Mouse (Mus musculus) R1 (cell line): ENCODE results near the gene Gm3336.

ENCODE experiments used
- DNase-seq: peaks from one replicate; pipeline ENCODE4 v3.0.0-alpha.2; 2018; ENCODE audit warnings: low read depth, low spot score

Gm3336 gene

GRCm38 (mm10) chr8:70763354-70763753 is 45.0 kb downstream of the Gm3336 start:
- DNase-seq = peak; percentile 75

GRCm38 (mm10) chr8:70764026-70764425 is 45.7 kb downstream of the Gm3336 start:
- no peak for DNase-seq

DNA sequence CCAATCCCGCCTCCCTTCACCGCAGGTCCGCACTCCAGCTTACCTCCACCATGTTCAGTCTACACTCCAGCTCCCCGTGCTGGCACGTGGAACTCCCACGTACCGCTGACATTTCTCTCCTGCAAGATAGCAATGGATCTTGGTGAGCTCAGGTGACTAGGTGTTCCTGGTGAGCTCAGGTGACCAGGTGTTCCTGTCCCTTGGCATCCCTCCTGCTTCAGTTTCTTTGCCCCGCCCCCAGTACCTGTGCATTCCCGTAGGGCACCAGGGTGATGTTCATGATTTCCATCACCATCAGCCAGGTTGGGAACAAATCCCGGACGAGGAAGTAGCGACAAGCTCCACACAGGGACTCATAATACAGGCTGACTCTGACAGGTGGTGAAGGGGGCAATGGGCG is 46.3 kb downstream of the Gm3336 start:
- no peak for DNase-seq

- no peak for DNase-seq
Measured at GRCm38 (mm10) chr8:70765329-70765728, 47.0 kb downstream of the Gm3336 start.

GRCm38 (mm10) chr8:70765838-70766570 is 47.7 kb downstream of the Gm3336 start:
- peak; percentile 55 for DNase-seq

DNA sequence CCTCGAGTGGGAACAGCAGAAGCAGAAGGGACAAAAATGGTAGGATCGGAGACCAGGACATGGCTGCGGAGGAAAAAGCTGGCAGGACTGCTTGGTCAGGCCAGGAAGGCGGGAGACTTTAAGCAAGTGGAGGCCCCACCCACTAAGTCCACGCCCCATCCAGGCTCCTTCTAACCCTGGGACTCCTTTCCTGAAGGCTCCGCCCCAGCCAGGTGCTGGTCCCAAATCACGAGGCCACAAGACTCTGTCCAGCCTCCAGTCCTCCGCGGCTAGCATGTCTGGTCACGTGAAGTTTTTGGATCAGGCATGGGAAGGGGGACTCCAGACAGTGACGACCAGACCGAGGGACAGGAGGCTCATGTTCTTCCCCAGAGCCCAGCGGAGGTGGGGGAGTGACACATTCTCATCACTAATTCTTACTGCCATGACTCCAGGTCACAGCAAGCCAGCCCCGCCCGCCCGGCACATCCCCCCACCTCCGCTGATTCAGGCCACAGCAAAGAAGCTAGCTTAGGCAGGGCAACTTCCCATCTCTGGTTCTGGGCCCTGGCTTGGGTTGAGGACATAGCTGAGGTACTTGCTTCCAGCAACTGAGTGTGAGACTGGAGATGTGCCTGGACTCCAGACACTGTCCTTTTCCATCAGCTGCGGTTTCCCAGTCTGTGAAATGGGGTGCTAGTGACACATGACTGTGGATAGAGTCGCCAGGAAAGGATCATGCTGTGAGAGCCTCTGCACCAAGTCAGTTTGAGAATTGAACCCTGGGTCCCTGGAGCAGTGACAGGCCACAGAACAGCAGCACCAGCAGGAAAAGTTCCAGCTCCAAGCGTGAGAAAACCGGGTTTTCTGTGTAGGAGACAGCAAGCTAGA is 48.5 kb downstream of the Gm3336 start:
- DNase-seq = peak; percentile 94

DNA sequence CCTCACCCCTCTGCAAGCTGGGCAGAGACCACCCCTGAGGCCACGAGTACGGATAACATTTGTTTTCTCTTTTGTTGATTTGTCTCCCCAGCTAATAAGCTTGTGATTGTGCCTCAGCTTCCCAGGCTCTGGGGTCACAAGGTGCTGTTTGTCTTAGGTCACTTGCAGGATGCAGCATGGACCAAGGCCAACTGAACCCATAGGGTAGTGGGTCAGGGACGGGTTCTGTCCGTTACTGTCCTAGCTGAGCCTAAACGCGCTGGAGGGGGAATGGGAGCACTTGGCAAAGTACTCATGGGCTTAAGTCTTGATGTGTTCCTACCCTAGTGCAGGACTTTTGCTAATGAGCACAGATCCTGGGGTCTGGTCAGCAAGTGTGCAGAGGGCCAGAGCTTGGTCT is 49.2 kb downstream of the Gm3336 start:
- DNase-seq = no peak

- no peak for DNase-seq
Measured at GRCm38 (mm10) chr8:70768231-70768776, 50.0 kb downstream of the Gm3336 start.

GRCm38 (mm10) chr8:70768956-70769355 is 50.6 kb downstream of the Gm3336 start:
- peak; percentile 93 for DNase-seq

DNA sequence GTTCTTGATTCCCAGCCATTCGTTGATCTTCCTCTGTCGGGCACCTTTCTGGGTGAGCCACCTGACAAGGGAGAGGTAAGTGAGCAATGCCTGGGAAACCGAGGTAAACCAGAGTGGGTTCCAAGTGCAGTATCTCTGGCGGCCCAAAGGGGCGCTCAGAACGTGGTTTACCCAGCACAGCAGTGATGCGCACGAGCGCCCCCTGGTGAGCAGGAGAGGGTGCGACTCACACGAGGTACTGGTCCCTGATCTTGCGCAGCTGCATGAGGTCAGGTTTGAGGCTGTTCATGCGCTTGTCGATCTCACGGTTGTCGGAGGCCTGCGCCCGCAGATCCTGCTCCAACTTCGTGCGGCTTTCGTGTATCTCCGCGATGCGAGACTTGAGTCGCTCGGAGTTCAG is 51.0 kb downstream of the Gm3336 start:
- DNase-seq = peak; percentile 97

DNA sequence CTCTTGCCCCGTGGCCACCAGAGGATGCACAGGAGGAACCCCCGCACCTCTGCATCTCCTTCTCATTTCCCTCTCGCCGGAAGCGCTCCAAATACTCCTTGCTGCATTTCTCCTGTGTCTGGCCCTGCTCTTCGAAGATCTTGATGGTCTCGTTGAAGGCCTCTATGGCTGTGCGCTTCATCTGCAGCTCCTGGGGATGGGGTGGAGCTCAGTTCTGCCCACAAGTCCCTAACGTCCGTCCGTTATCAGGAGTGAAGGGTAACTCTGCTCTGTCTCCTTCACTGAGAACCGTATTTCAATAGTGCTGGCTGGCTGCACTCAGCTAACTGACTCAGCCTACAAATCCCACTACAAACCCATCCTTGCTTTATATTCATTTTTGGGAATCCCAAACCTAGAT is 51.5 kb downstream of the Gm3336 start:
- DNase-seq = no peak

- DNase-seq = no peak
Measured at GRCm38 (mm10) chr8:70770748-70771147, 52.4 kb downstream of the Gm3336 start.

- no peak for DNase-seq
Measured at GRCm38 (mm10) chr8:70771217-70771616, 52.9 kb downstream of the Gm3336 start.

DNA sequence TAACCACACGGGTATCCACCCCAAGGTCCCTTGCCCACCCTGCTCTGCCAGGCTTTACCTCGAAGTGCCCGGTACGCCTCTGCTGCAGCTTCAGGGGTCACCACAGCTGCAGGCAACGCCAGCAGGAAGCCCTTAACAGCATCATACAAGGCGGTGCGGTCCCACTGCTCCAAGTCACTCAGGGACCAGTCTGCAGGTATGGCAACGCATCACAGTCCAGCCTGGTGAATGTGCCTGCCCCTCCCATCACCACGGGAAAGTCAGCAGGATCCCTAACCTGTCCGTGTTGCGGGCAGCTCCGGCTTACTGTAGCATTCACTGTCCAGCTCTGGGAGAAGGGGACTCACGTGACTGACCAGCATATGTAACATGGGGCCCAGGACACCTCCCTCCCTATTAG is 53.7 kb downstream of the Gm3336 start:
- DNase-seq = no peak
